Mouse (Mus musculus): ENCODE data around the gene Fbn1.
A peak's percentile ranks its signal among the peaks of the same experiment; 100 is the strongest.

Gene Fbn1

DNA sequence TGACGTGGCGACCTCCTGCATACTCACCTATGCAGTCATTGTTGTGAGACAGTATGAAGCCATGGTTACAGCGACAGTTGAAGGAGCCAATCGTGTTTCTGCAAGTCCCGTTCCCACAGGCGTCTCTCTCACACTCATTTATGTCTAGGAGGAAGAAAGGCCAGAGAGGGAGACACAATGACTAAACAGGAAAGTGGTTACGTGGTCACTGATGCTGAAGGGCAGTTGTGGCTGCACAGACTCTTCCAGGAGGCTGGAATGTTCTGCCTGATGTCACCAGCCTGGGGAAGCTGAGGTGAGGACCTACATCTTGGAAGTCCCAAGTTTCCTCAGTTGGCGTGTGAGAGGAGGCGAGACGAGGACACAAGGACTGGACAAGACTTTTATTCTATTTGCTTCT, 177.3 kb downstream of the Fbn1 start:
- no peak for DNase-seq

DNA sequence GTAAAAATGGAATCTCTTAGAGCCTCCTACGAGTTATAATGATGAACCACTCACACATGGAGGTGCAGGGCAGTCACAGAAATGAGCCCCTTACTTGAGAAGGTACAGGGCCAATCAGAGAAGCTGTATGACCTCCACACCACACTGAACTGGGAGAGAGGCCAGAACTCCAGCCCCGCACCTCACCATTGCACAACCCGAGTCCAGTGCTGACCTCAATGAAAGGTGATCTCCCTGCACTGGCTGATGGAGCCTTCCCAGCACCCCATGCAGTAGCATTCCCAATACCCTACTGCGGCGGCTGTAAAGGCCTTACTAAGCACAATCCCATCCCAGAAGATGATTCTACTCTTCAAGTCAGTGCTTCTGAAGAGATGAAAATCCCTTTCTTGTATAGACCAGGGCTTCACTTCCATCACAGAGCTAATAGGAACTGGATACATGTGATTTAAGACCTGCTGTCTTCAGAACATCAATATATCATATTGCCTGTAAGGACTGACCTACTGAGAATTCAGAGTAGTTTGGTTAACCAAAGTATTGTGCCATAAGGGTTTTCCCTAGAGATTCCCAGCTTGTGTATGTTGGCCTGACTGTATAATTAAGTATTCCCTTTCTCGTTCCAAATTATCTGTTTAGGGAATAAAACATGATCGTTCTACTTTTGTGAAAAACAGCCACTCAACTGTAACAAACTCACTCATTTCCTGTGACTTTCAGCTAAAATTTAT, 182.5 kb downstream of the Fbn1 start:
- DNase-seq: no peak

DNA sequence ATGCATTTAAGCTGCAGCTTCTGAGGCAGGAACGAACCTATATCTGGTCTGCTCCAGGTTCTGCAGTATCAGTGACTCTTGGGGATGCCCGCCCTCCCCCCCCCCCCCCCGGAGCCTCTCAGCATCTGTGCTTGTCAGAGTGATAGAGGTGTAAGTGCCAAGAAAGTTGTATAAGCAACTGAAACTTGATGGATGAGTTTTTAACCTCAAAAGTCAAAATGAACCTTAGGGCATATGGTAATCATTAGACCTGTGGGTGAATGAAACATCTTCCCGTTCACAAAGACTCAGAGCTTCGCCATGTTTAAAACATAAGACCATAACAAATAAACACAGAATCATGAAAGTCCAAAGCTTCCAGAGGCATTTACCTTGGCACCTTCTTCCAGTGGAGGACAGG, 183.3 kb downstream of the Fbn1 start:
- DNase-seq: no peak

DNA sequence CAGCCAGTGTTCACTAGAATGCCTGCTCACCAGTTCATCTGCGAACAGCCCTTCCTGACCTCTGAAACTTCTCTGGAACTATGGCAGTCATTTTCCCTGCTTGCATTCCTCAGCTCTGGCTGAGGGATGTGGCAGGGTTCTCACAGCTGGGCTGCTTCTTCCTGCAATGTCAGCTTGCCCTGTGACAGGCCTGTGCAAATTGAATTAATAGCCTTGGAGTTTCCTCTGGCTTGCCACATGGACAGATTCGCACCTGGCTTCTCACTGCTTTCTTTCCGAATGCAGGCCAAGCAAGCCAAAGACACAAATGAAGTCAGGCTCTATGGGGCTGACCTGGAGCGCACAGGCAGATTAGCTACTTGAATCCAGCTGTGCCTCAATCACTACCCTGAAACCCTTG, 184.4 kb downstream of the Fbn1 start:
- DNase-seq: no peak

DNA sequence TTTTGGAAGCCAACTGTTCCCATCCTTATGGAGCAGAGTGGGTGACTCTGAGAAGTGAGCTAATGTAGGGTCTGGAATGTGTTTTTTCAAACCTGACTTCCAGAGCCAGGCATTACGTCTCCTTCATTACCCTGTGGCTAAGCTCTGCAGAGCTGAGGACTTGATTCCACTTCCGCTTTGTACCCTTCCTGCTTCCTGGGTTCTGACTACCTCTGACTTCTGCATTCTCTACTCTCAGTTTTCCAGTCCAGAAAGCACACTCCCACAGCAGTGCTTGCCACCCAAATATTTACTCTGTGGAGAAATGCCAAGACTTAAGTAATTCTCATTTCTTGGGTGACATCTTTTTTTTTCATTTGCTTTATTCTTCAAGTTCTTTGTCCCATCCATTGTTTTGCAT, 185.2 kb downstream of the Fbn1 start:
- no peak for DNase-seq

DNA sequence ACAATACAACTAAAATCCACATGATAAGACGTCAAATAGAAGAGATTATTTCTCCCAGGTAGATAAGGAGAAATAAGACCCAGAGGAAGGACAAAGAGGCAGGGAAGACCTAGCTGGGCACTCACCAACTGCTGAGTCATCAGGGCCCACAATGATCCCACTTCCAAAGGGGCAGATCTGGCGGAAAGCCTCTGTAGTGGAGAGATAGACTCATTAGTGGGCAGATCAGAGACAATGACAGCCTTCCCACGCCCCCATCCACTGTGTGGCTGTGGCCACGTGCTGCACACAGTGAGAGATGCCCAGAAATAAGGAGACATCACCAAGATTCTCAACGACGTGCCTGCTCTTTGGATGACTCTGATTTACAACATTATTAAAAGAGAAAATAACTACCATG, 186.7 kb downstream of the Fbn1 start:
- no peak for DNase-seq

DNA sequence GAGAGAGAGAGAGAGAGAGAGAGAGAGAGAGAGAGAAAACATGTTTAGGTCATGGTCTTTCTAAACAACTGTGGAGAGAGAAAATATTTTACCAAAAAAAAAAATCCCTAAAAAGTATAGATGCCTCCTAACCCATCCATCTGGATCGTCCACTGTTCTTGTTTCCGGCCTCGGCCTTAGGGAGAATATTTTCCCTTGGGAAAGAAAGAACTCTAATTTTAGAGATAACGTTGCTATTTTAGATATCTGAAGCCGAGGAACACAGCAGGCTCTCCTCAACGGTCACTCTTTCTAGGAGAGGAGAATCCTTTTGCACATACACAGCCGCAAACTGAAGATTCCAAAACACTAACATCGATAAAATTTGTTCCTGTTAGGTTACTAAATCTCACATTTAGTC, 188.1 kb downstream of the Fbn1 start:
- DNase-seq: no peak

DNA sequence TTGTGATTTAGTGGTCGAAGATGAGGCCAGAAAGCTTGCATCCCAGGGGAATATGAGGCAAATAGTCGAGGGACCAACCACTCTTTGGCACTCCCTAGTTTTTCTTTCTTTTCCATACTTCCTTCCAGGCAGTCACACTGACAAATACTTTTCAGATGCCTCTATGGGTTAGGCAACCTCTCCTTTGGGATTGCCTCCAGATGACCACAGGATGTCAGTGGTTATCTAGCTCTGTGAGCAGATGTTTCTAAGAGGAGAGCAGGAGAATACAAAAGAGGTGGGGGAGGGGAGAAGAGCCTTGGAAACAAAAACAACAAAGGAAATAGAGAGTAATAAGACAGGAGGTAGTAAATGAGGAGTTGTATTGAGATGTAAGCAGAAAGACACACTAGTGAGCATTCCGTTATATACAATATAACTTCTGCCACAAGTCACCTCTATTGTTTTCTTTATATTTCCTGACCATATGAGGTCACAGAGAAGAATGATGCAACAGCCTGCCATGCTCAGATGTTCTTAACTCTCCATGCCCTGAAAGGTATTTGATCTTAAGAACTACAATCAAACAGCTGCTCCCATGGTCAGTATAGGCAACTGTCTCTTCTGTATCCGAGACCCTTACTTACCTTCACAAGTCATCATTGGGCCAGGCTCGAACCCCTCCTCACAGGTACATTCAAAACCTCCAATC, 189.3 kb downstream of the Fbn1 start:
- DNase-seq: no peak

DNA sequence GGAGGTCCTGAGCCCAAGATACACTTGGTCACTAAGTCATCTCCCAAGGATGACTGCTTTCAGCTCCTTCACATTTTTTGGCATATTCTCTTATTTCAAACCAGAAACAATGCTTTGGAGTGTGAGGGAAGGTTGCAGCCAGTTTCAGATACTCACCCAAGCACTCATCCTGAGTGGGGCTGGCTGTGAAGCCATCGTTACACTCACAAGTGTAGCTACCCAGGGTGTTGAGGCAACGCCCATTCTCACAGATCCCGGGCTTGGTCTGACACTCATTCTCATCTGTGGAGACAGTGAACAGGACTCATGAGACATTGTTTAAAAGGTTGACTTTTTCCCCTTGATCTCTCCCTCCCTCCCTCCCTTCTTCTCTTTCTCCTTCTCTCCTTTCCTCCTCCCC, 192.6 kb downstream of the Fbn1 start:
- no peak for DNase-seq

DNA sequence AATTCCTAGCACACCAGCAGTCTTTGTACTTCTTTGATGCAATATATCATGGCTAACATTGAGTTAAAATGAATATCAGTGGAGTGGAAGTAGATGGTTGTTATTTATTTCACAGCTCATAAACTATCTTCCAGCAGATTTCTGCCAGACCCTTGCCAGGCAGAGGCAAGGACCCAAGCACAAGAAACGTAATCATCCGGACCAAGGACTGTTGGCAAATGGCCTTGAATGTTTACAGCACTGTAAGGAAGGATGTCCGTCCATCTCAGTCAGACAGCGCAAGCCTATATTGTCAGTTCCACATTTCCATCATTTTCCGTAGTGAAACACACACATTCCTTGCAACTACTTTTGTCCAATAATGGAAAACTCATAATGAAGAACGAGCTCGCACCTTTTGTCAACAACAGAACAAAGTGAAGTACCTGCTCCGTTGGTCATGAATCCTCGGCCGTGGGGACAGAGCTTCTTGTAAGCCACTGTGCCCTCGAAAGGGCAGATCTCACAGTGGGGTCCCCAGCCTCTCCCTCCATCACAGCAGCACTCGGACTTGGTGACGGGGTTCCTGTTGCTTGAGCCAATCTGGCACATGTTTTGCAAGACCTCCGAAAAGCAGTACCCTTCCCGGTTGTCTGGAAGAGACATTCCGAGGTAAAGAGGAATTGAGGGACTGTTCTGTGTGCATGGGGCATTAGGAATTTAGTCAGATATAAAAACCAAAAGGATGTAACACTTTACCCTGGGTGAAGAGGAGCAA, 193.4 kb downstream of the Fbn1 start:
- no peak for DNase-seq

DNA sequence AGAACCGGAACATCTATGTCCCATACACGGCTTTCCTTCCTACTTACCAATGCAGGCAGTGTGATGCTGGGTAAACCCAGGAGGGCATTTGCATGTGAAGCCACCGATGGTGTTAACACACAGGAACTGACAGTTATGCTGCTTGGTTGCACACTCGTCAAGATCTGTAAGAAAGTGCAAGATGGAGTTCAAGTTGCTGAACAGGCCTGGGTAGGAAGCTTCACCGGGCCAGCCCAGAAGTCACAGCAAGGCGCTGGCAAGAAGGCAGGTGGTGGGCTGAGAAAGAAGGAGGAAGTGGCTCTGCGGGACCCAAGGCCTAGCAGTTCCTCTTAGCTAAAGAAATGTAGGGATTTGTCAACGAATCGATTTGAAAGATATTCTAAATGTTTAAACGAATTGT, 198.1 kb downstream of the Fbn1 start:
- no peak for DNase-seq

DNA sequence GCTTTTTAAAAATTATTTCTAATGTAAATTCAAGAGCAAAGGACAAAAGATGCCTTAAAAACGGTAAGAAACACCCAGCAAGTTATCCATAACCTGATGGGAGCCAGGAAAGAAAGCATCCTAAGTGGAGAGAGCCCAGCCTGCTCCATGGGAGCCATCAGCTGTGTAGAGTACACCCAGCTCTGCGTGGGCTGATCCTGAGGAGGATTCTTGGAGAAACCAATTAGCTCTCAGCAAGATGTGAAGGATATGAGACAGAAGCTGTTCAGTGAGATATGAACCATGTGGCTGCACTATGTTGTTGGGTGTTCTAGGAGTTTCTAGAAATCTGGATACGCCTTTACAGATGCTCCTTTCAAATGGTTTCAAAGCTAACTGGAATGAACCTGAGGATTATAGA, 202.1 kb downstream of the Fbn1 start:
- peak; percentile 71 for DNase-seq

DNA sequence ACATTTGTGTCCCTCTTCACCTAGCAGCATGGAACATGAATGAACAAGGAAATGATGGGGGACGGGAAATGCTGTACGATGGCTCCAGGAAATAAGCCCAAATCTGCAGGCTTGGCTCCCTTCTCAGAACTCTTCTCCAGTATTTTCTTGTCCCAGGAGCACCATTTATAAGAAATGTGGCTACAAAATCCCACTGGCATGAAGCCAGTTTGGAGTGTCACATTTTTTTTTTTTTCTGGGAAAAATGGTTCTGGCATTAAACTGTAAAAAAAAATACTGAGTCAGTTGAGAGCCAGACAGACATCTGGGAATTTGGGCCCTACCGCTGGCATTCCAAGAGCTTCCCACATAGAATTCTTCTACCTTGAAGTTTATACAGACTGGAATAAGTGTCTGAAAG, 203.0 kb downstream of the Fbn1 start:
- DNase-seq: no peak

DNA sequence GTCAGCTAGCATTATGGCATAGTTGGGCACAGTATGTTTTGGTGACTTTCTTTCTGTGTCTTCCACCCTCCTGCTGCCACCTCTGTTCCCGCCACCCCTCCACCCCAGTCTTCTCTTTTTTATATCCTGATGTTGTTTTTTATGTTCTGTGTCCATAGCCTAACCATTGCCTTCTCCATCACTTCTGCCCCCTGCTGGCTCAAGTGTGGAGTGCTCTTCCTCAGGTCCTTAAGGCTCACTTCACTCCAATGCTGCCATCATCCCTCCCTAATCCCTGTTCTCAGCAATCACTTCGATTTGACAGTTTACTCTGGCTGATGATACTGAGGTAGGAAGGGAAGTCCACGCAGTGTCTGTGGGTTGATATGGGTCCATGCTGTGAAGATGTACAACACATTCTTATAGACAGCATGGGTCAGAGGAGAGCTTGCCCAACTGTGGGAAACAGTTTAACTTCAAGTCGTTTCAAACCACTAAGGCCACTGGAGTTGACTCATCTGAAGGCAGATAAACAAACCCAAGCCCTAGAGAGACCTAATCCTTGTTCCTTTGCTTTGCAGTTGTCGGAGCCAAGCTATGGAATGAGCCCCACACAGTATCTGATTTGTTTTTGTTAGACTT, 203.9 kb downstream of the Fbn1 start:
- no peak for DNase-seq

DNA sequence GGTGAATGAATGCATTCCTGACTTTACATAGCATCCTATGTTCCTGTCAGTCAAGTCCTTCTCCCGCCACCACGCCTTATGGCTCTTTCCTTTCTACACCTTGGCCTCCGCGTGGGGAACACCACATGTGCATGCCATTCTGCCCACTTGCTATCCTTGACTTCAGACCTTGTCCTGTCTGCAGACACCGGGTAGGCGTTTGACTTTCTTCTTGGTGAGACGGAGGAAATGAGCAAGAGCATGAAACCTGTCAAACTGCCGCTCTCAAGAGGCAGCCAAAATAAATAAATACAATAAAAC, 205.2 kb downstream of the Fbn1 start:
- peak; percentile 17 for DNase-seq

DNA sequence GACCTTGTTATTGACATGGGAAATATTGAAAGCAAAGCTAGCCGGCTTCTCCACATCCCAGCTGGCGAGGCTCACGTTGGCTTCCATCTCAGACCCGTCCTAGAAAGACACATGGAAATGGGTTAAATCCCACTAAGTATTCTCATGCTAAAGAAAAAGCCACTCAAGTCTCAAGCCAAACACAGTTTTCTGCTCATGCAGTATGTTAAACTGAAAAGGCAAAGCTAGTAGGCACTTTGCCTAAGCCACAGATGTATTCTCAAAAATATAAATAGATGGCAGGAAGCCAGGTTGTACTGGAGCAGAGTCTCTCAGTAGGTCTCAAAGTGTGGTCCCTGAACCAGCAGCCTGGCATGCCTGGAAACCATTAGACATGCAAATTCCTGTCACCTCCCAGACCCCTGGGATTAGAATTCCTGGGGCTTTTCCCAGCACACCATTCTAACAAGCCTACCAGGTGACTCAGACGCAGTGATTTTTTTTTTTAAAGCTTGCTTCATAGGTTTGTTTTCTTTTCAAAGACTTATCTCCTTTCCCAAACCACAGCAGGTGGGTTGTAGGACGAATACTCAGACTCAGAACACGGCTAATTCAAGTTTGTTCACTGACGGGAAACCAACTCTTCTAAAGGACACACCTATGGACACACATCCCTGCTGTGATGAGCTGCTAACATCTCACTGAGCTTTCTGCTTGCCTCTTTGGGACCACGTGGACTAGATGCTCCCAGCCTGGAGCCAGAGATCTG, 205.7 kb downstream of the Fbn1 start:
- DNase-seq: no peak

DNA sequence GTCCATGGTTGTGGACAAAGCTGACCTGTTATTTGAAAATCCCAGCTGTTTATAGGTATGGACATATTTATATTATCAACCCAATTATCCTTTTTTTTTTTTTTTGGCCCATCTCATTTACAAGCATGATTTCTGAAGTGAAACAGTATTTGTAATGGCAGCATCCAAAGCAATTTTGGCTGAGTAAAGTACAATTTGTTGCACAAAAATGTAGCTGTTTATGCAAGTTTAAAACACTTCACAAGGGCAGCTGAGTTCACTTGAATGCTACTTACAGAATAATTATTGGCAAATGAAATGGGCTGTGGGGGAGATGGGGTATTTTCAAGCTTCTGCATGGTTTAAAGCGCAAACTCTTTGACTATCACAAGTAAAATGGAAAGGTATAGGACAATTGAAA, 209.0 kb downstream of the Fbn1 start:
- no peak for DNase-seq

DNA sequence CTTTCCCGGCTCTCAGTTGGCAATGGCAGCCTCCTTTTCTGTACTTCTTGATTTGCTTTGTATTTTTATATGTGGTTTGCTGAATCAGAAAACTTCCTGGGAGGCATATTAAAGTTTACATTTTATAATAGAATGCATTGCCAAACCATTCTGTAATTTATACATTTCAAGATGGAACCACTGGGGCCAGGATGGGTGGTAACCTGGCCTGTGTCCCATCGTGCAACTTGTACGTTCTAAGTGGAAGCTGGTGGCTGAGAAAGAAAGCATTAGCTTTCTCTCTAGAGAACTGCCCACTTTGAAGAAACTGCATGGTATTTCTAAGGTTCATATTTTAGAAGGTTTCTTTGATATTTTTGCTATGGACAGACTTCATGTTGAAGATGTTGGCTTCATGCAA, 212.3 kb downstream of the Fbn1 start:
- no peak for DNase-seq

DNA sequence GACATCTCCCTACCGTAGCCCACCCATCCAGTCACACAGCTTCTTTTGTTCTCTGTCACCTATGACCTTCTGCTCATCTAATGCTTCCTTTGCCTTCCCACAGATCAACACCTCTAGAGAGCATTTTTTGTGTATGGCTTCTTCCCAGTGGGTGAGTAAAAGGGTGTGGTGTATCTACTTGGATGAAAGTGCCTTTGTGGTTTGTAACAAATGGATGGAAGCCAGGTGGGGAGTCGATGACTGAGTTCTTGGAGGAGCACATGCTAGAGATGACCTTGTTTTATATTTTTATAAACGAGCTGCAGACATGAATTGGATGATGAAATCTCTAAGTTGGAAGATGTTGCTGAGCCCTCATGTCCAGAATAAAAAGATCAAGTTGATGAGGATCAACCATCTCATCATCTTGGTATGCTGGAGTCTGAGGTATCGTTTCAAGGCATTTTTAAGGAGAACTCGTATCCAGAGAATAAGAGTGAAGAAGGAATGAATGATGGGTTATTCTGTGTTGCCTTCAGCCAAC, 213.8 kb downstream of the Fbn1 start:
- DNase-seq: no peak

DNA sequence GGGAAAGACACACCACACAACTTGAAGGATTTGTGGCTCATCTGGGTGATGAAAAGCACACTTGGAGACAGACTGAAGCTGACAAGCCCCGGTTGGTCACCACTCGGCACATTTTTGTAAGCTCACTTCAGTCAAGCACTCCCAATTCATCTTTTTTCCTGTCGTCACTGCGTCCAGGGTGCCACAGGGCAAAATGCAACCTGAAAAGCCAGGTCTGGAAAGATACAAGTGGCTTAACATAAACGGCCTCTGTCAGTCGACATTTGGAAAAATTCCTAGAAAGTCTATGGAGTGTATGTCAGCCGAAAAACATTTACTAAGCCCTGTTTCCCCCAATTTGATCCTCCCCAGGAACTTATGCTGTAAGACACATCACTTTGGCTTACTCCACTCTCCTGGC, 215.2 kb downstream of the Fbn1 start:
- DNase-seq: no peak

DNA sequence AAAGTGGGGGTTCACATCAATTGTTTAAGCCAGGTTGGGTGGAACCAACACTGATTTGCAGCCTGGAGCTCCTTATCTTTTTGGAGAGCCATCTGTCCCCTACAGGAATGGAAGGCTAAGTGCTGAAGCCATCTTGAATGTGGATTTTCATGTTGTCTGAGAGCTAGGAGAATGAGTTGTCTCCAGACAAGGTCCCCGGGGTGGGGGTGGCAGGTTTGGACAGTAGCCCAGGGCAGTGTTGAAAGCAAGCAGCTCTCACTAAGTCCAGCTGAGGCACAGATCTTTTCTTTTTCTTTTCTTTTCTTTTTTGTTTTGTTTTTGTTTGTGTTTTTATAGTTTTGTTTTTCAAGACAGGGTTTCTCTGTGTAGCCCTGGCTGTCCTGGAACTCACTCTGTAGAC, 216.7 kb downstream of the Fbn1 start:
- no peak for DNase-seq

DNA sequence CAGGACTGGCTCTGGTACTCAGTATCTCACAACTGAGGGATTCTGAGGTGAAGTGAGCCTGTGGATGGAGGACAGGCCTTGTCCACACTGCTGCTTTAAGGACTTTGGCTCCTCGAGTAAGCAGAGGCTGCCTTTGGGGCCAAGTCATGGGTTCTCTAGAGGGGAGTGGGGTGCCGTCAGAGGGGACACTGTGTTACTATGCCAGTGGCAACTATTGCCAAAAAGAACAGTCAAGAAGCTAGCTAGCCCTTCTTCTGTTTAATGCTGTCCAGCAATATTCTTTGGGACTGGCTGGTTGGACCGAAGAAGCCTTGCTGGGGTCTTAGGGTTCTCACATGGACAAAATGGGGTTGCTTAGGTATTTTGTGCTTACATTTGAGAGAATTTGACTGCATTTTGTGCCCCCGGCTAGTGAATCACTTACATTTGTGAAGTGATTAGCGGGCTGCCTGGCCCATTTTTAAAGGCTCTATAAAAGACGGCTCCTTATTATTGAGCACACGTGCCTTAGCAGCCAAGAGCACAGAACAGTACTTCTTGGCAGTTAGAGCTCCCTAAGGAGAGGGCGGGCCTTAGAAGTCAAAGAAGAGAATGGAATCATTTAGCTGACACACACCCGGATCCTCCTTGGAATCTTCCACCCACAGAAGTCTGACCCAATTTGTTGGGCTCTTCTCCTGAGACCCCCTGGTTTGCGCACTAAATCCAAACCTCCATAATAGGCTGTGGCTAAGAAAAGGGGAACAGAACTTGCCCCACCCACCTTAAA, 217.4 kb downstream of the Fbn1 start:
- DNase-seq: no peak

Data from layer of hippocampus, adult 9-11 months (tissue).